Mouse (Mus musculus): ENCODE measurements around the gene Eif1ad.

Eif1ad gene

DNA sequence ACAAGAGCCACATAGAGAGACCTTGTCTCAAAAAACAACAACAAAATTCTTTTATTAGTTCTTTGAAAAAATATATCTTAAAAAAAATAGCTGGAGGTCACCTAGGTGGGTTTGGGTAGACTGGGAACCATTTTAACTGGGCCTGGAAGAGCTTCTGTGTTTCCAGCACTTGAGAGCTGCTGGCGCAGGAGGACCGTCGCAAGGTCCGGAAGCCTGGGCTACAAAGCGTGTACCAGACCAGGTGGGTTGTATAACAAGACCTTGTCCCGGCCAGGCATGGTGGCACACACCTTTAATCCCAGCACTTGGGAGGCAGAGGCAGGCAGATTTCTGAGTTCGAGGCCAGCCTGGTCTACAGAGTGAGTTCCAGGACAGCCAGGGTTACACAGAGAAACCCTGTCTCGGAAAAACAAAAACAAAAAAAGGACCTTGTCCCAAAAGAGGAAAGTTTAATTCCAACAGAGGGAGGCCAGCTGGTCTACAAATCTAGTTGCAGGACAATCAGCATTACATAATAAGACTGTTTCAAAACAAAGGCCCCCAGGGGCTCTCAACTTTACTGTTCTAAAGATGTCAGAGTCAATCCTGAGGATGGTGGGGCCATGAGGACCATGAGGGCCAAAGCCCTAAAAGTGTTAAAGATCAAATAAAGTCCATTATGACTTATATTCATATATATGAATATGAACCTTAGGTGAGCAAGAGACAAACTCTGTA is 52.4 kb downstream of the Eif1ad start:
- no peak for DNase-seq (ENCODE audit: low read depth, low spot score)

DNA sequence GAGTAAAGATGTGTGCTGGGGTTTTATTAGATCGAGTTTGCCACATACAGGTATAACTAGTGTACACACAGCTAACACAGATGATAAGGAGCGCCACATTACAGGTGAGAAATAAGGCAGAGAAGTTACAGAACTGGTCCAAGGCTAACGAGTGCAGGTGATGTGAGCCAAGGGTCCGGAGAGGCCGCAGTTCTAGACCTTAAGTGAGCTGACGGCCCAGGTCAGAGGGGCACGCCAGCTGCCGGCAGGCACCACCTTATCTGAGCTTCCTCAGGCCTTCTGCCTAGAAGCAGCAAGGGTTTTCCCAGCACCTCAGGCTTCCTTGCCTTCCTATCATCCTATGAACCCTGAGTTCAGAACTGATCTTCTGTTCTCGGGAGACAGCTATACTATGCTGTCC is 53.1 kb downstream of the Eif1ad start:
- DNase-seq (ENCODE audit: low read depth, low spot score): no peak

DNA sequence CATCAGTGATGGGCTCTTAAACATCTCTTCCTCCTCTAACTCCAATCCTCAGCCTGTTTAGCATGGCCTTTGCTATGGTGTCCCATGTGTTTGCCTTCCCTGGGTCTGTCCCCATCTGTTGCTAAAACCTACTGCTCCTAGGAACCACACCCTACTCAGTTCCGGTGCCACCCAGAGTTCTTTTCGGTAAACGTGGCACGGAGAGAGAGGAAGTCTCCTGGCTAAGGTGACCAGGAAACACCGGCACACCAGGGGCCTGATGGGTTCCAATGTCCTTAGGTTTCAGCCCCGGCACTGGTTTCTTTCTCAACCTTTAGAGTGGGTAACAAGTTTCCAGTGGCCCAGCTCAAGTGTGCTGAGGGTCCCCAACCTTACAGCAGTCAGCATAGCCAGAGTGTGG is 54.0 kb downstream of the Eif1ad start:
- DNase-seq (ENCODE audit: low read depth, low spot score): no peak

Measured in retina, postnatal 7 days (tissue).